Mouse (Mus musculus): ENCODE data around the gene C2. TPM values are rescaled to one million over a fixed set of nuclear protein-coding genes. Genes with fewer than 3 reads are reported as not detected.

Gene C2
- polyA plus RNA-seq, 1 experiment from 2014 or later: 2.4 TPM

DNA sequence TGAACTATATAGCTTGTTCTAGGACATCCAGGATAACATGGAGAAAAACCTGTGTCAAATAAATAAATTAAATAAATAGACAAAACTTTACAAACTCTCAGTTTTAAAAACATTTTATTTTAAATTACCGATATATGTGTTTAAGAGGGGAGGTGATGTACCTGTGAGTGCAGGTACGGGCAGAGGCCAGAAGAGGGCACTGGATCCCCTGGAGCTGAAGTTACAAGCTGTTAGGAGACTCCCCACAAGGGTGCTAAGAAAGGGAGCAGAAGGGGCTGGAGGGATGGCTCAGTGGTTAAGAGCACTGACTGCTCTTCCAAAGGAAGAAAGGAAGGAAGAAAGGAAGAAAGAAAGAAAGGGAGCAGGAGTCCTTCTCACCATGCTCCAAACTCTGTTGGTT lies 6.7 kb downstream of the C2 start:
- H3K4me3 ChIP-seq (ENCODE audit: low read depth, low read length): no peak overlapping the region
- no peak for ATAC-seq
- H3K9me3 ChIP-seq (replicated peaks; ENCODE audit: control insufficient read depth, low read length, poor library complexity, severe bottlenecking): no peaks in the 10 kb centered on the region
- peaks cover 18% of the 10 kb centered on the region for H3K4me1 ChIP-seq (ENCODE audit: control insufficient read depth, insufficient read depth, low read length)
- H3K4me2 ChIP-seq (ENCODE audit: low read length): no peak overlapping the region
- no peak overlapping the region for H3K27ac ChIP-seq (ENCODE audit: low read length)
- 96% methylated on average over 2 of the region's 2 CpGs for WGBS
- peaks cover 4% of the 10 kb centered on the region; the same call in 1 of the 2 replicates for H3K36me3 ChIP-seq (ENCODE audit: control insufficient read depth, insufficient read depth, low read length)
- H3K9ac ChIP-seq (ENCODE audit: low read depth, low read length): no peak overlapping the region
- H3K27me3 ChIP-seq (ENCODE audit: control insufficient read depth, insufficient read depth, low read depth, low read length): no peaks in the 10 kb centered on the region

- H3K4me3 ChIP-seq (ENCODE audit: low read depth, low read length): no peak overlapping the region
- no peak overlapping the region for H3K9ac ChIP-seq (ENCODE audit: low read depth, low read length)
- no peak overlapping the region for H3K27ac ChIP-seq (ENCODE audit: low read length)
- 91% methylated on average over 12 of the region's 12 CpGs for WGBS
- H3K4me2 ChIP-seq (ENCODE audit: low read length): no peak overlapping the region
- no peaks in the 10 kb centered on the region for H3K9me3 ChIP-seq (replicated peaks; ENCODE audit: control insufficient read depth, low read length, poor library complexity, severe bottlenecking)
- ATAC-seq: no peak
- peaks cover 6% of the 10 kb centered on the region for H3K4me1 ChIP-seq (ENCODE audit: control insufficient read depth, insufficient read depth, low read length)
- no peaks in the 10 kb centered on the region for H3K36me3 ChIP-seq (ENCODE audit: control insufficient read depth, insufficient read depth, low read length)
- H3K27me3 ChIP-seq (ENCODE audit: control insufficient read depth, insufficient read depth, low read depth, low read length): no peaks in the 10 kb centered on the region
Observed at GRCm38 (mm10) chr17:34890074-34890743, 7.9 kb downstream of the C2 start.

DNA sequence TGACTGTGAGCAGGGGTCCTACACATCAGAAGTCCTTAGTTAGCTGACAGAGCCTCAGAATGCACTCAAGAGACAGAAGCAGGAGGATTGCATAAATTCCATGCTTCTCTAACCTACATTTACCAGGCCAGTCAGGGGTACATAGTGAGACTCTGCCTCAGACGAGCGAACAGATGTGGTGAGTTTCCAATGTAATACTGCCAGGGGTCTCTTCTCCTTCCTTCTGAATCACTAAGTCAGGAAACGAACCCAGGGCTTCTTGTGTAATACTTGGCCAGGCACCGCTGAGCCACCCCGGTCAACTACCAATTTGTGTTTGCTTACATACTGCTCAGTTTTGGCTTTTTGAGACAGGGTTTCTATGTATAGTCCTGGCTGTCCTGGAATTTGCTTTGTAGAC lies 10.1 kb downstream of the C2 start:
- WGBS: 90% methylated on average over 5 of the region's 5 CpGs
- Histone ChIP-seq H3K4me2 (ENCODE audit: low read length) (no peak overlapping the region), H3K9ac (ENCODE audit: low read depth, low read length) (no peak overlapping the region), H3K4me3 (ENCODE audit: low read depth, low read length) (no peak overlapping the region), H3K4me1 (ENCODE audit: control insufficient read depth, insufficient read depth, low read length) (no peaks in the 10 kb centered on the region), H3K27ac (ENCODE audit: low read length) (no peak overlapping the region), H3K36me3 (ENCODE audit: control insufficient read depth, insufficient read depth, low read length) (no peaks in the 10 kb centered on the region), H3K27me3 (ENCODE audit: control insufficient read depth, insufficient read depth, low read depth, low read length) (no peaks in the 10 kb centered on the region), H3K9me3 (replicated peaks; ENCODE audit: control insufficient read depth, low read length, poor library complexity, severe bottlenecking) (no peaks in the 10 kb centered on the region)
- no peak for ATAC-seq

DNA sequence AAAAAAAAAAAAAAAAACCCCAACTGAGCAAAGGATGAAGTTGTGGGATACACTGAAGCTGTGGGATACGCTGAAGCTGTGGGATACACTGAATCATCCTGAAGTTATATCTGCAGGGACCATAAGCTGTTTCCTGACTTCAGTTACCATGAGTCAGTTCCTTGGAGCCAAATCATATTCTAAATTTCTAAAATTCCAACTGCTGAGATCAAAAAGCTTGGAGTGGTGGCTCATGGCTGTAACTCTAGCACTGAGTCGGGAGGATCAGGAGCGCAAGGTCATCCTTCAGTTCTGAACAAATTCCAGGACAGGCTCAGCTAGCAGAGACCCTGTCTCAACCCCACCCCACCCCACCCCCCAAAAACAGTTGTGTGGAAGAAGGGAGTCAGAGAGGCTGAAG lies 12.4 kb downstream of the C2 start:
- no peaks in the 10 kb centered on the region for H3K9me3 ChIP-seq (replicated peaks; ENCODE audit: control insufficient read depth, low read length, poor library complexity, severe bottlenecking)
- WGBS: 87% methylated on average over 3 of the region's 3 CpGs
- ATAC-seq: no peak
- peaks cover 4% of the 10 kb centered on the region; the same call in 1 of the 2 replicates for H3K27me3 ChIP-seq (ENCODE audit: control insufficient read depth, insufficient read depth, low read depth, low read length)
- no peak overlapping the region for H3K27ac ChIP-seq (ENCODE audit: low read length)
- no peak overlapping the region for H3K4me2 ChIP-seq (ENCODE audit: low read length)
- H3K9ac ChIP-seq (ENCODE audit: low read depth, low read length): no peak overlapping the region
- H3K4me1 ChIP-seq (ENCODE audit: control insufficient read depth, insufficient read depth, low read length): no peaks in the 10 kb centered on the region
- no peak overlapping the region for H3K4me3 ChIP-seq (ENCODE audit: low read depth, low read length)
- no peaks in the 10 kb centered on the region for H3K36me3 ChIP-seq (ENCODE audit: control insufficient read depth, insufficient read depth, low read length)

DNA sequence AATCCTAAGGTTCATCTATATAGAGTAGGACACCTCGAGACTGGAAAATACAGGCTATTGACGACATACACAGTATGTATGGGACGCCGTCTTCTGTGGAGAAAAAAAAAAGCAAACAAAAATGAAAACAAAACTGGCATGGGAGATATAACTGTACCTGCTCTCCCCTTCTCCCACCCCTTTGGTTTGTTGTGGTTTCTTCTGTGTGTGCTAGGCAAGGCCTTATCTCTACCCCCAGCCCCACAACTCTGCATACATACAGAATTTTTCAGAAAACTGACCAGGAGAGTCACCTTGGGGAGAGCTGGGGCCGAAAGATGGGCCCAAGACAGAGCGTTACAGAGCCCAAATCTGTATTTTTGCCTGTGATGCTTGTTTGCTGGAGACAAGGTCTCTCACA lies 13.4 kb downstream of the C2 start:
- H3K4me1 ChIP-seq (ENCODE audit: control insufficient read depth, insufficient read depth, low read length): no peaks in the 10 kb centered on the region
- peaks cover 4% of the 10 kb centered on the region; the same call in 1 of the 2 replicates for H3K27me3 ChIP-seq (ENCODE audit: control insufficient read depth, insufficient read depth, low read depth, low read length)
- H3K9me3 ChIP-seq (replicated peaks; ENCODE audit: control insufficient read depth, low read length, poor library complexity, severe bottlenecking): no peaks in the 10 kb centered on the region
- H3K27ac ChIP-seq (ENCODE audit: low read length): no peak overlapping the region
- H3K4me2 ChIP-seq (ENCODE audit: low read length): no peak overlapping the region
- ATAC-seq: no peak
- no peak overlapping the region for H3K4me3 ChIP-seq (ENCODE audit: low read depth, low read length)
- H3K36me3 ChIP-seq (ENCODE audit: control insufficient read depth, insufficient read depth, low read length): no peaks in the 10 kb centered on the region
- 87% methylated on average over 6 of the region's 6 CpGs for WGBS
- no peak overlapping the region for H3K9ac ChIP-seq (ENCODE audit: low read depth, low read length)

GRCm38 (mm10) chr17:34883332-34883731 lies 14.7 kb downstream of the C2 start:
- no peaks in the 10 kb centered on the region for H3K4me1 ChIP-seq (ENCODE audit: control insufficient read depth, insufficient read depth, low read length)
- H3K4me3 ChIP-seq (ENCODE audit: low read depth, low read length): no peak overlapping the region
- no peak overlapping the region for H3K27ac ChIP-seq (ENCODE audit: low read length)
- H3K27me3 ChIP-seq (ENCODE audit: control insufficient read depth, insufficient read depth, low read depth, low read length): peaks cover 4% of the 10 kb centered on the region; the same call in 1 of the 2 replicates
- no peak overlapping the region for H3K9ac ChIP-seq (ENCODE audit: low read depth, low read length)
- ATAC-seq: no peak
- 60% methylated on average over 3 of the region's 3 CpGs for WGBS
- H3K36me3 ChIP-seq (ENCODE audit: control insufficient read depth, insufficient read depth, low read length): no peaks in the 10 kb centered on the region
- H3K4me2 ChIP-seq (ENCODE audit: low read length): no peak overlapping the region
- H3K9me3 ChIP-seq (replicated peaks; ENCODE audit: control insufficient read depth, low read length, poor library complexity, severe bottlenecking): no peaks in the 10 kb centered on the region

DNA sequence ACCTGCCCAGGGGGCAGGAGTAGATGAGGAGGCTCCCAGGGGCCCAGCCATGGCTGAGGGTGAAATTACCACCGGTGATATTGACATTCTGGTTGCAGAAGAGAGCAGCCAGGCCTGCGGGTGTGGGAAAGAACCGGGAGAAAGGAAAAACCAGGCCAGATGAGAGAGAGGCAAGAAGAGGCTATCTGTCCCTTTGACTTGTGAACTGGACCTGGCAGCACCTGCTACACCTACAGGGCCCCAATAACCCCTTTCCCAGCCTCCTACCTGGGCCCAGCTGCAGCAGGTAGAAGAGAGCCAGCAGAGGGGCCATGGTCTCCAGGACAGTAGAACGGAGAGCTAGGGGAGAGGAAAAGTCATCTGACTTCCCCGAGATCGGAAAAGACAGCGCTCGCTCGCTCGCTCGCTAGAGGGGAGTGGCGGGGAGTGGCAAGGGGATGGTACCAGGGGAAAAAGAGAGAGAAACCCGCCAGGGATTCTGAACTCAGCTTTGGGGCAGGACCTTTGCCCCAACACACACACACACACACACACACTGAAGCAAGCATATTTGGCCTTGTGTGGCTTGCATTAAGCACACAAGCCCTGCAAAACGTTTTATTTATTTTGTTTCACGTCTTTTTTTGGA lies 16.3 kb downstream of the C2 start, which contains the start of gene Gm20547:
Gene Gm20547 (minus strand): TSS at position 360 of the 628 bp plus-strand sequence.
- Histone ChIP-seq H3K4me2 (ENCODE audit: low read length) (no peak within 1 kb of the TSS), H3K4me3 (ENCODE audit: low read depth, low read length) (no peak within 1 kb of the TSS), H3K4me1 (ENCODE audit: control insufficient read depth, insufficient read depth, low read length) (no peaks in the 10 kb centered on the region), H3K9ac (ENCODE audit: low read depth, low read length) (no peak within 1 kb of the TSS), H3K36me3 (ENCODE audit: control insufficient read depth, insufficient read depth, low read length) (no peaks in the 10 kb centered on the region), H3K27me3 (ENCODE audit: control insufficient read depth, insufficient read depth, low read depth, low read length) (peaks cover 4% of the 10 kb centered on the region; the same call in 1 of the 2 replicates), H3K27ac (ENCODE audit: low read length) (no peak within 1 kb of the TSS), H3K9me3 (replicated peaks; ENCODE audit: control insufficient read depth, low read length, poor library complexity, severe bottlenecking) (no peaks in the 10 kb centered on the region)
- no peak for ATAC-seq
- WGBS: 7% methylated on average over 15 of the region's 15 CpGs

GRCm38 (mm10) chr17:34881166-34881565 lies 16.9 kb downstream of the C2 start:
- Histone ChIP-seq H3K36me3 (ENCODE audit: control insufficient read depth, insufficient read depth, low read length) (no peaks in the 10 kb centered on the region), H3K4me3 (ENCODE audit: low read depth, low read length) (no peak overlapping the region), H3K27ac (ENCODE audit: low read length) (no peak overlapping the region), H3K4me2 (ENCODE audit: low read length) (no peak overlapping the region), H3K9me3 (replicated peaks; ENCODE audit: control insufficient read depth, low read length, poor library complexity, severe bottlenecking) (no peaks in the 10 kb centered on the region), H3K4me1 (ENCODE audit: control insufficient read depth, insufficient read depth, low read length) (no peaks in the 10 kb centered on the region), H3K27me3 (ENCODE audit: control insufficient read depth, insufficient read depth, low read depth, low read length) (peaks cover 4% of the 10 kb centered on the region; the same call in 1 of the 2 replicates), H3K9ac (ENCODE audit: low read depth, low read length) (no peak overlapping the region)
- no peak for ATAC-seq

DNA sequence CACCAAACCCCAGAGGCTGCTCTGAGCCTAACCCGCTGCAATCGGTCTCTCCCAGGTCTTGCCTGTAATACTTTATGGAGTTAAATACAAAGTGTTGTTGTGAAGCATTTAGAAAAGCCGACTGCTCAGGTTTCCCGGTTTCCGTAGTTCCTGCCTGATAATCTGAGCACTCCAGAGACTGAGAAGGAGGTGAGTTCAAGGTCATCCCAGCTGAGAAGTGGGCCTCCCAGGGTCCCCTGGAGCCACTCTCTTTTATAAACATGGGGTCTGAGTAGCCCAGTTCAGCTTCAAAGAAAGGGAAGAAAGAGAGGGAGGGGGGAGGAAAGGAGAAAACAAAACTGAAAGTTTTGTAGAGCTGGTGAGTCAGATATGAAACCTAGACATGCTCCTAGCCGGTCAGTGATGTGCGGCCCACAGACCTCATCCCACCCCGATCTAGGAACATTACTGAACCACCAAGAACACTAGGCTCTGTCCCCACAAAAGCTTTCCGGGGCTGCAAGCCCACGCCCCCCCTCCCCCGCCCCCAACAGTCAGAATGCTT lies 18.7 kb downstream of the C2 start, which contains the start of gene Zbtb12:
Gene Zbtb12 (plus strand): TSS at position 148 of the 544 bp plus-strand sequence.
- H3K36me3 ChIP-seq (ENCODE audit: control insufficient read depth, insufficient read depth, low read length): no peaks in the 10 kb centered on the region
- H3K9ac ChIP-seq (ENCODE audit: low read depth, low read length): no peak within 1 kb of the TSS
- no peak within 1 kb of the TSS for H3K4me3 ChIP-seq (ENCODE audit: low read depth, low read length)
- no peak within 1 kb of the TSS for H3K27ac ChIP-seq (ENCODE audit: low read length)
- no peak for ATAC-seq
- H3K27me3 ChIP-seq (ENCODE audit: control insufficient read depth, insufficient read depth, low read depth, low read length): peaks cover 4% of the 10 kb centered on the region; the same call in 1 of the 2 replicates
- 70% methylated on average over 11 of the region's 11 CpGs for WGBS
- H3K9me3 ChIP-seq (replicated peaks; ENCODE audit: control insufficient read depth, low read length, poor library complexity, severe bottlenecking): no peaks in the 10 kb centered on the region
- no peaks in the 10 kb centered on the region for H3K4me1 ChIP-seq (ENCODE audit: control insufficient read depth, insufficient read depth, low read length)
- H3K4me2 ChIP-seq (ENCODE audit: low read length): no peak within 1 kb of the TSS

Measured in midbrain, embryonic 16.5 days (tissue).